Comparison of ENCODE assay signal across 24 mouse cellular contexts in genomic region chr9:37632305-37632704, GRCm38 (mm10). TPM values are rescaled to one million over a fixed set of nuclear protein-coding genes. Genes with fewer than 3 reads are reported as not detected.
DNase-seq lines count a peak whose midpoint lies in the region; ATAC-seq and TF ChIP-seq lines count a peak whose summit lies in the region.
"Had no signal": no experiment of that assay in that cellular context is flagged by ENCODE, and none has a peak within 500 bp of the region (broad histone marks: within the 10 kb centered on the region; RNA-seq: fewer than 3 reads in every experiment).

No protein-coding gene starts in this region.

- ATAC-seq in frontal cortex, adult (ENCODE audit: low TSS enrichment) = peak; percentile 50
- ATAC-seq: activated CD4-positive, CD25-positive, alpha-beta regulatory T cell, adult 4 months; CD4-positive, CD25-positive, alpha-beta regulatory T cell, adult 4 months; Patski had no signal

- no peak for TF ChIP-seq POLR2A in cortical plate, adult 2 months (IDR thresholded peaks at IDR 0.05; ENCODE audit: extremely low read depth, insufficient read depth, low read length)

- TF ChIP-seq CTCF in left cerebral cortex, adult 2 months (IDR thresholded peaks at IDR 0.05) = no peak
- no peak for TF ChIP-seq CTCF in cortical plate, adult 2 months (IDR thresholded peaks at IDR 0.05; ENCODE audit: extremely low read depth, insufficient read depth, low read length)

- no peak for DNase-seq in frontal cortex, postnatal 14 days (ENCODE audit: low spot score in 2 of 2)
- no peak for DNase-seq in left cerebral cortex, adult 2 months (ENCODE audit: extremely low spot score in 1 of 2, low spot score in 2 of 2)
- no peak for DNase-seq in left cerebral cortex, adult 9 months (ENCODE audit: low spot score in 2 of 2)
- DNase-seq in cerebellum, postnatal 36 days = no peak
- DNase-seq: adrenal gland, adult 2 months; adrenal gland, adult 8-10 months; adrenal gland, postnatal 10 days; adrenal gland, postnatal 14 days; adrenal gland, postnatal 25 days; adrenal gland, postnatal 36 days; B cell, adult 2 months; cerebellum, adult 11 months; cerebellum, adult 11-12 months; cerebellum, adult 18-20 months had no signal

- intact Hi-C loops in left cerebral cortex, adult 2 months (cut with DNase I) = no loop called here

- no peak overlapping the region for H3K4me3 ChIP-seq in left cerebral cortex, adult 2 months
- no peak overlapping the region for H3K4me3 ChIP-seq in cortical plate, adult 2 months (ENCODE audit: insufficient read depth, low read length)

- H3K27ac ChIP-seq in left cerebral cortex, adult 2 months = peak overlapping the region; percentile 6
- peak overlapping the region; percentile 15; the same call in 1 of the 2 replicates for H3K27ac ChIP-seq in cortical plate, adult 2 months (ENCODE audit: insufficient read depth, low read length)

- H3K4me1 ChIP-seq in cortical plate, adult 2 months (ENCODE audit: control insufficient read depth, insufficient read depth, low read length) = no peaks in the 10 kb centered on the region; the same call in 1 of the 2 replicates

RNA-seq across cellular contexts. Expression of gene Spa17, which starts 18.8 kb away (rescaled TPM):
- 1 to 10 TPM; 1.7 to 2.1 TPM for total RNA-seq in left cerebral cortex, adult 2 months (2021)
- polyA plus RNA-seq in cortical plate, adult 2 months (2012; rRNA removed) = 4.8 and 5.0 TPM in 2 replicates

RNA-seq across cellular contexts. Expression of gene Tbrg1, which starts 24.8 kb away (rescaled TPM):
- total RNA-seq in left cerebral cortex, adult 2 months (2021) = 10 to 100 TPM; 52.5 to 59.8 TPM
- 48.0 TPM in 2 replicates for polyA plus RNA-seq in cortical plate, adult 2 months (2012; rRNA removed)

RNA-seq across cellular contexts. Expression of gene Panx3, which starts 36.7 kb away (rescaled TPM):
- total RNA-seq in left cerebral cortex, adult 2 months (2021) = not detected
- not detected in 2 replicates for polyA plus RNA-seq in cortical plate, adult 2 months (2012; rRNA removed)
- total RNA-seq: adrenal gland, adult 18-20 months; adrenal gland, postnatal 4 days; CH12.LX had no signal
- polyA plus RNA-seq: activated CD4-positive, CD25-positive, alpha-beta regulatory T cell, adult 4 months; C2C12; CD4-positive, CD25-positive, alpha-beta regulatory T cell, adult 4 months; G1E; Patski had no signal
